Mouse (Mus musculus) layer of hippocampus, postnatal 36 days (tissue): ENCODE results near the gene Pgbd5. TPM values are rescaled to one million over a fixed set of nuclear protein-coding genes. Genes with fewer than 3 reads are reported as not detected.

Source experiments
- DNase-seq, 2 experiments: peaks; one replicate each; pipeline ENCODE4 v3.0.0; 2022
- total RNA-seq, 2 experiments: library from RNA; stranded (reverse); gene quantifications; 2 replicates each; pipeline ENCODE4 v1.2.3; 2021

The Pgbd5 gene
- total RNA-seq, 2 experiments from 2014 or later = 263 to 289 TPM

DNA sequence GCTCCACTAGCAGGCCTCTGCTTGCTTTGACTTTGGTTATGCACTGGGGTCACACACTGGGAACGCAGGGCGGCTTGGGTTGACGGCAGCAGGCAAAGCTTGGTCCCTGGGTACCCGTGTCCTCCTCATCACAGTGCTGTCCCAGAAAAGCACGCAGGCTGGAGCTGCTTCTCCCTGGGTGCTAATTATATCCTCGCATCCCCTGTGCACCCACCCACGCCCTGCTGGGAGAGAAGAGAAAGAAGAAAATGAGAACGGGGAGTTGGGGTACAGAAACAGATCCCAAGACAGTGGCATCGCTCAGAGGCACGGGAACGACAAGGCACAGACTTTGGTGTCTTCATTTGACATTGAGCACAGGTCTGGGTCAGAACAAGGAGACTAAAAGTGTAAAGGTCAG, 50.0 kb downstream of the Pgbd5 start:
- peak; percentile 67 to 76 for DNase-seq

DNA sequence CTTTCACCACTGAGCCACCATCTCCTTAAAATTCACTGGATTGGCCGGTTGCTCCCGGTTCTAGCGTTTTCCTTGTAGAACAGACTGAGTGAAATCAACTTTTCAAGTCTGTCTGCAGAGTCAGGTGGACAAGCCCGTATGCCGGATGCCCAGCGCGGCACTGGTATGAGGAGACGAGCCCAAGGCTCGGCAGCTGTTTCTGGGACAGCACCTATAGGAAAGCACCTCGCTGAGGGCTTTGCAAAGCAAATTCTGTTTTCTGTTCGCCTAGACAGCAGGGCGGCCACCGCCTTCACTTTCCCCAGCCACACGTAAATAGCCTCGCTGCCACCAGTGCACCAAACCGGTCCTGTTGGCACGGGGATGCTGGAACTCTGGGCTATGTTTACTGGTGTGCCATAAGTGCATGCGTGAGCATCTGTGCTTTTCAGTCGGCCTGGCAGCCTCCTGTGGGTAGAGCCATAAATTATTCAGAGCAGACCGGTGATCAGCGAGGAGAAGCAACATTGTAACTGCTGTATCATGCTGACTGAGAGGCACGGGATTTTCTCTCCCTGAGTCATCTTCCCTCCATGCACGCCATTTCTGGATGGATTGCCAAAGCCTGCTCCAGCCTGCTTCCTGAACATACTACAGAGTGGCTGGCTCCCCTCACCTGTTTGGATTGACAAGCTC, 53.1 kb downstream of the Pgbd5 start:
- DNase-seq = peak; percentile 69 to 71

DNA sequence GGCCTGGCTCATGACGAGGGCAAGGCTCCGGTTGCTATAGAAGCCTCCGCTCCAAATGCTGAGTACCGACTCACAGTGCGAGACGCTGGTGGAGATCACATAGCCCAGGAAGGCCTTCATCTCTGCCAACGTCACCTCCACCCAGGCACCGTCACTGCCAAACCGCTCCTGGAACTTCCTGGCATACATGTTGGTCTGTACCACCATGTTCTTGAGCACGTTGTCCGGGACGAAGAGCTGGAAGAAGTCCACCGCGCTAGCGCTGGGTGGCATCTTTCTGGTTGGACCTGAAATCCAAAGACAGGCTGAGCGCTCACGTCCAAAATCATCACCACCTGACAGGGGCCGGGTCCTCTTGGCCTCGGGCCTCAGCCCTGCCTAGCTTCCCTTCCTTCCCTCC, 55.1 kb downstream of the Pgbd5 start:
- no peak for DNase-seq

DNA sequence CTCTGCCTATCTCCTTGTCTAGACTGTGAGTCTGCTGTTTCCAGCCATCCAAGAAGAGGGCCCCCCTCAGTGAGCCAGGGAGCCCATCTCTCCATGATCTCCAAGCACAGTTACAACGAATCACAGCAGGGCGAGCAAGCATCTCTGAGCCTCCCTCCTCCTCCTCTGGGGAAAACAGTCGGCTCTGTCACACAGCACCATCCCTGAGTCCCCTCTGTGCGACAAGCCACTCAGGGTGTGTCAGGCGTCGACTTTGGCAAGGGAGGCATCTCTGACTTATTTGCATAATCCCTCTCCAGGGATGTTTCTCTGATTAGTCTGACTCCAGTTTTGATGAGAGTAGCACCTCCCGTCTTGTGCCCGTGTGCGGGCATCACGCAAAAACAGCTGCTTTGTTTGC, 57.2 kb downstream of the Pgbd5 start:
- no peak for DNase-seq

DNA sequence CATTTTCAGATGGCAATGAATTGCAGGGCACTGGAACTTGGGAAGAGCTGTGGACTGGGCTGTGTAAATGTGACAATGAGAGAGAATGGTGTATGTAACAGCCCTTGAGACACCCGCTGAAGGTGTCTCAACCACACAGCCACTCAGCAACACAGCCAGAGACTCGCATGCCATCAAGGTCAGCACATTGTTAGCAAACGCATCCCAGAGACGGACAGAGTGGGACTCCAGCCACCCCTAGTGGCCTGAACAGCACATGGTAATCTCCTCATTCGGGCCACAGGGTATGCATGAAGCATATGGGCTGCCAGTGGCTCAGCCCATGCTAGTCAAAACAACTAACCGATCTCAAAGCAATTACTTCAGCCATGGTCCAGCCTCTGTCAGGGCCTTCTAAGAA, 60.2 kb downstream of the Pgbd5 start:
- no peak for DNase-seq

DNA sequence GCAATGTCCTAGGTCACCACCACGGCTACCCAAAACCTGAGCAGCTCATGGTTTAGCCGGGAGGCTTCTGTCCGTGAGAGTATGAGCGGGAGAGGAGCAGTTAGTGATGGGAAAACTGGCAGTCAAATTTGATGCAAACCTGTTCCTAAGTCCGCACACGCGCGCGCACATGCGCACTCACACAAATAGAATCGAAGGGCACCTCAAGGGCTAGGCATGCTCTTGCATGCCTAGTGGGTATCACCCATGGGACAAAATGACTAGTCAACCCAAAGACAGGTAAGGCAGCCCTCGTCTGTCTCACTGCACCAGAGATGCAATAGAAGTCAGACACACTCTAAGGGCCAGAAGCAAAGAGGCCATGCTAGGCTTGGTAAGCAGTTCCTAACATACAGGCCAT, 63.1 kb downstream of the Pgbd5 start:
- DNase-seq = no peak

DNA sequence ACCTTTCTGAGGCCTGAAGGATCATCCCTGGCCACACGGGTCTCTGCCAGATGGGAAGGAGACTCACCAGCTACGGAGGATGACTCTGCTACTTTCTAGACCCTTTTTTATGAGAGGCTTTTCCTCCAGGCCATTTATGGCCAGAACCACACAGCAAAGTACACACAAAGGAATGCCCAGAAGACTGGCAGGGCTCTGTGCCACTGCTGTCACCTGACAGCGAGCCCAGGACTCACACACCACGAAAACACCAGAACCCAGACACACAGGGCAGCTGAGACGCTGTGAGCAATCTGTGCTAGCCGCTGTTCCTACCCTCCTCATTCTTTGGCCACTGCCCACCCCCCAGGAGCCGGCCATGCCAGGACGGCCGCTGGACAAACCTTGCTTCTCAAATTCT, 63.7 kb downstream of the Pgbd5 start:
- DNase-seq = no peak

DNA sequence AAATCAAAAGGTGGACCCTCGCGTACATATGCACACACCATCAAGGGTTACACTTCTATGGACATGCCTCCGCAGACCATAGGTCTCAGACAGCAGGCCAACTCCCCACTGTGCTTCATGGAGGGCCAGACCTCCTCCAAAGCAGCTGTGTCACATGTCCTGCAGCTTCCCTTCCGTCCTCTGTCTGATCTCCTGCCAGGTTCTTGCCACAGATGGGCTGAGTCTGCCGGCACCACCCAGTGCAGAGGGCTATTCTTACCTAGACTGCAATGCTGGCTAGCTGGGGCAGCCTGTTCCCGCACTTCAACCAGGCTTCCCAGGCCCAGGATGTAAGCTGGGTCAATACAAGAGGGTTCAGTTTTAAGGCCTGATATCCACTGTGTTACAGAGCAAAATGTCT, 64.3 kb downstream of the Pgbd5 start:
- no peak for DNase-seq

DNA sequence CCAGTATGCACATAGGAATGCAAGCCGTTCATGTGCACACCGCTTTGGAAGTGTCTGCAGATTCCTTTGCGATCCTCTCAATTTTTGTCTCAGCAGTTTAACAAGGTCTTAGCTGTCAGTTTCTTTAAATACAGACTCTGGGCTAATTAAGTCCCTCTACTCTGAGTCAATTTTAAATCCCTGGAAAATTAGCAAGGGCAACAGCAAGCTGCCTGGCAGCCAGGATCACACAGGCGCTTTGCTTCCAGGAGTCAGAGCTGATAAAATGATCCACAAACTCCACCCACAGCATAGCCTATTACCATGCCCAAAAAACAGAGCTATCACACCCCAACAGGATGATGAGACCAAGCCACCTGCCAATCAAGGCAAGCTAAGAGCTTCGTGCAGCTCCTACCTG, 65.7 kb downstream of the Pgbd5 start:
- no peak for DNase-seq

DNA sequence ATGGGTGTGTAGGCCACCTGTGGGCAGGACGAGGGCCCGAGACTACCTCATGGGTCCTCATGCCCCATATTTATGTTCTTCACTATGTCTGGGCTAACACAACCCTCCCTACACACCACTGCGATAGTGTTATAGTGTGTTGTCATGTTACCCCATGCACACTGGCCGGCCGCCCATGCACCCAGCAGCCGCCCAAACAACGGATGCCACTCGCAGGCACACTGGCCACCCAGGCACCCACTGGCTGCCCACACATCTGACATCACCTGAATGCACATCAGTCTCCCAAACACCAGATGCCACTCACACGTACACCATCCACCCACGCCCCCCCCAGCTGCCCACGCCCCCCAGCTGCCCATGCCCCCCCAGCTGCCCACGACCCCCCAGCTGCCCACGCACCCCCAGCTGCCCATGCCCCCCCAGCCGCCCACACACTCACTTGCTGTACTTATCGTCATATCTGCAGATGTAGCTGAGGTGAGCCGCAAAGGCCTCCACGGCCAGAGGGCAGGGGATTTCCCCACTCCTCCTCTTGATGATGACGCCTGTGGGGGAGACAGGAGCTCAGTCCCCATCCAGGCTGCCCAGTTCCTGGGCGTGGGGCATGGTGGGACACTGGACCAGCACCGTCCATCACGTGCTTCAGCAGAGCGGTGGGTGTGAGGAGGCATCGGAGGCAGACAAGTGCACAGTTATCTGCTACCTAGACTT, 67.9 kb downstream of the Pgbd5 start:
- DNase-seq = no peak

DNA sequence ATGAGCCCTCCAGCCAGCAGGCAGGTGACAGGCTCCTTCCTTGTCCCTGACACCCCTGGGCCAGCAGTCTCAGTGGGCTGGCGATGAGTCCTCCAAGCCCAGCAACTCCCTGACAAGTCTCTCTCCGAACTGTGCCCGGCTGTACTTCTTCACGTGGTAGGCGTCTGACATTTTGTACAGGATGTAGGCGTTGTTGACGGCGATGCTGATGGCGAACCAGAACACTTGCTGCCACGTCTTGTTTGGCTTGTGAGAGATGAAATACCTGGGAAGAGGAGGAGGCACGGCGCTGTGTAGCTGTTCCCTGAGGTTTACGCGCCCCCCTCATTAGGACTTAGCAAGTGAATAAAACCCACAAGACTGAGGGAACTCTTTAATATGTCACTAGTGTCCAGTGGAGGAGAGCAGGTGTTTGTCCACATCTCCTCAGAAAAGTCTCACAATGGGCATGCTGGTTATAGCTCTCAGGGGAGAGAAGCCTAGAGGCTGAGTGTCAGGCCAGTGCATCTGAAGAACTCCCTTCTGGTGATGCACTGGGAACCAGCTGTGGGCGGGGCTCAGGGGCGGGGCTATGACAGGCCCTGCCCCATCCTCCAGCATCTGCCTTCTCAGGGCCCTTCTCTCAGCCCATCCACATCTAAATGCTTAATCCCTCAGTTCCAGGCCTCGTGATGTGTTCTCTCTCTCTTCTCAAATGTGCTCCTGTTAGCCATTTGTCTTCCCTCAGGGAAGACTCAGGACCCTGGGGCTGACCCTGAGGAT, 68.9 kb downstream of the Pgbd5 start:
- DNase-seq = no peak

DNA sequence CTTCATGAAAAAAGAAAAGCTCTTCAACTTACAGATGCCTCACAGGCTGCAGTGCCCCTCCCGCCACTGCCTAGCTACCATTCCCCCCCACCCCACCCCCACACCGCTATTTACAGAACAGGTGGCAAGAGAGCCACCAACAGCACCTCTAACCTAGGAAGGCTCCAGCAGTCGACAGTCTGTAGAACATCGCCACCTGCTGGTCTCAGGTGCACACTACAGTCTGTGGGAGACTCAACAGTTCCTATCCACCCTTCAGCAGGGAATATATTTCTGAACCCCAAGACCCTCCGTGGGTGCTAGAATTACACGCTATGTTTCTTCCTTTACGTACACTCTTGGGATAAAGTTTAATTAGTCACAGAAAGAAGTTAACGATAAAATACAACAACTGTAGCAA, 71.2 kb downstream of the Pgbd5 start:
- DNase-seq = no peak

DNA sequence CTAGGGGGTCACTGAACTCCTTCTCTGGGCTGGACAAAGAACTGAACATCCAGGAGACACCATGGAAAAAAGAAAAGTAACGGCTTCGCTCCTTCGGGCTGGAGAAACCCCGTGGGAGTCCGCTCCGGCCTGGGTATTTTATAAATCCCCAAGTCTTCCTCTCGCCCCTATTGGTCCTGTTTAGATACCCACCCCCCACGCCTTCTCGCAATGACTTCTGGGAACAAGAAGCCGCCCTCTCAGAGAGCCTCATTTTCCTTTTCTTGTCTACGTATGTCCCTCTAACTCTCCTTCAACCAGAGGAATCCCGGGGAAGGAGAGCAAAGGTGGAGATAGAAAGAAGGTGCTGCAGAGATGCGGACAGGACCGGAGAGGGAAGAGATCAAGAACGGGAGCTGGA, 76.1 kb downstream of the Pgbd5 start:
- no peak for DNase-seq

DNA sequence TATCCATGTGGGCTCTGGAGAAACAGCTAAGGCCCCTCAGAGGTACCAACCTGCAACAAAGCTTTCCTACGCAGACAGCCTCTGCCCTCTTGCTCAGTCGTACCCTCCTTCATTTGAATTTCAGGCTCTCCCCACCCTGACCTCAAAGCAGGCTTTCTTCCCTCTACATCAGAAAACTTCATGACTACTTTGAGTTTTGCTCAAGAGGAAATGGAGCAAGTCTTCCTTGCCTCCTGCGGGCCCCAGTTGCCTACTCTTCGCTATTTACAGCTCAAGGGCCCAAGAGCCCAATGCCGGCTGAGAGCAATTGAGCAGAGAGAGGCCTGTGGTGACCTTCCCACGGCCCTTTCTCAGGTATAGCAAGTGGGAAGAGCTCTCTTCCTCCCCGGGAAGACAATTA, 76.9 kb downstream of the Pgbd5 start:
- DNase-seq = no peak

DNA sequence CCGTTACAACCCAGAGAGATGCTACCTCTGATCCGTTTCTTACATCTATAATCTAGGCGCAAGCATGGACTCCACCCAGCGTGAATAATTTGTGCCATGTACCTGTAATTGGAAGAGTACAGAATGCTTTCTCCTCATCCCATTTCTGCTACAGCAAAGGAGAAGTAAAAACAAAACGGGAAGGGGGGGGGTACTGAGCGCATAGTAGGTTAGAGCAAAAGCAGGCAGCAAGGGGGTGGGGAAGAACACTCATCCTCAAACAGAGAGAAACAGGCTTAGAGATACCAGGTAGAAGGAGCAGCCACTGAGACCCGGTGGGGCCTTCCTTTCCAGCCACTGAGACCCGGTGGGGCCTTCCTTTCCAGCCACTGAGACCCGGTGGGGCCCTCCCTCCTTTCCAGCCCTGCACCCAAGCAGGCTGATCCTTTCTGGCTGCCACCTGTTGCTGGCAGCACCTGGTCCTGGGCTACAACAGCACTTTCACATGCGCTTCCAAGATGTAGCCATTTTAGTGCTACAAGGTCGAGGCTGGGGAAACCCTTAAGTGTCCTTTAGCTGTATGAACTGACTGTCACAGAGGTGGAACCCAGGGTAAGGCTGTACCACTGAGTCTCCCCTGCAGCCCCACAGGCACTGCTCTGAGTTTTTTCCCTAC, 77.6 kb downstream of the Pgbd5 start:
- DNase-seq = no peak

DNA sequence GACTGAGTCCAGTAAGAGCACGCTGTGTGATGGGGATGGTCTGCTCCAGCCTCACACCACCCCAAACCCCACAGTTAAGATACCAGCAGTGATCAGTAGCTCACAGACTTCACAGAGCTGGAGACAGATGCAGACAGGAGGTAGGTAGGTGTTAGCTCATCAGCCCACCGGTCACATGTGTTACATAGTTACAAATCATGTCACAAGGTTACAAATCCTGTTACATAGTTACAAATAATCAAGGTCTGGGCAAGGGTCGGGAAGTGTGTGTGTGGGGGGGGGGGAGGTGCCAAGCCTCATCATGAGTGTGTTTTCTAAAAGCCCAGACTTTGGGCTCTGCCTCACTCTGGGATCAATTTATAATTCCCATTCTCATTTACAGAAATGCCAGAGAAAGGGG, 78.5 kb downstream of the Pgbd5 start:
- no peak for DNase-seq

DNA sequence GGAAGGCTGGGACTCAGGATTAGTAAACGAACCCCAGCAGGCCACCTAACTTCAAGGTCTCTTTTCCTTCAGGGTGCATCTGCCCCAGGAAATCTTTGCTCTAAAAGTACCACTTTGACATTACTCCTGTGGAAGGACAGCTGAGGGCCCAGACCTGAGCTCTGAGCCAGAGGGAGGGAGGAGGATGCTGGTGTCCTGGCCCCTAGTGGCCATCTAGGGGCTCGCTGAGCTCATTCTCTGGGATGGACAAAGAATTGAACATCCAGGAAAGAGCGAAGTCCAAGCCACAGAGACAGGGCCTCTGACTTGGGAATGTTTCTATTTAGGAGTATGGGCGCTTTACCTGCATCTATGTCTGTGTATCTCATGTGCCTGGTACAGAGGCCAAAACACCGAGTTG, 87.8 kb downstream of the Pgbd5 start:
- DNase-seq = no peak

DNA sequence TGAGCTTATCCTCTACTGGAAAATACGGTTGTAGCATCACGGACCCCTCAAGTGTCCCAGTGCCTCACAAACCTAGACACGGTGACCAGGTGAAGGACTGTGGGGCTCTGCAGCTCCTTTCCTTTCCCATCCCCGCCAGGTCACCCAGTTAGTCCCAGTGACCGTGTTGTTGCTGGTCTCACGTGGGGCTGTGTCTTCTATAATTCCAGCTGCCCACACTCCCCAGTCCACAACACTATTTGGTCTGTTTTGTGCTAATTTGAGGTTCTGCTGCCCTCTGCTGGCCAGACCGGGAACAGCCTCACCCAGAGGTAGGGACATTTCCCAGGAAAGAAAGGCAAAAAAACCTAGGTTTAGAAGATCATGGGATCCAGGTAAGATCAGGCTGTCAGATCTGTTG, 89.8 kb downstream of the Pgbd5 start:
- DNase-seq = peak; percentile 82

DNA sequence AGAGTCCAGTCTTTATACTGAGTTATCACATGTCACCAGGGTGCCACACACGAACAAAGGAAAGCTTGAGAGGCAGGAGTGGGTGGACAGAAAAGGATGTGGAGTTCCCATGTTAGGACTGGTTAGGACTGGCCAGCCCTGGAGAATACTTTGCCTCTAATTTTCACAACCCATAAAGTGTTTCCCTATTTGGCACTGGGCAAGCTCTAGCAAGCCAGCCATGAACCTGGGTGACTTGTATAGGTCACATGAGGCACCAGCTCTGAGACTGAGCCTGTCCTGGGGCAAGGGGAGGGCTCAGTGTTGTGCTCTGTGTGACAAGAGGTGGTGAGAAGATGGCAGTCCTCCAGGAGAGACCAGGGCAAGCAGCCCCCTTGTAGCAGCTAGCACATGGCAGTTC, 91.4 kb downstream of the Pgbd5 start:
- no peak for DNase-seq

DNA sequence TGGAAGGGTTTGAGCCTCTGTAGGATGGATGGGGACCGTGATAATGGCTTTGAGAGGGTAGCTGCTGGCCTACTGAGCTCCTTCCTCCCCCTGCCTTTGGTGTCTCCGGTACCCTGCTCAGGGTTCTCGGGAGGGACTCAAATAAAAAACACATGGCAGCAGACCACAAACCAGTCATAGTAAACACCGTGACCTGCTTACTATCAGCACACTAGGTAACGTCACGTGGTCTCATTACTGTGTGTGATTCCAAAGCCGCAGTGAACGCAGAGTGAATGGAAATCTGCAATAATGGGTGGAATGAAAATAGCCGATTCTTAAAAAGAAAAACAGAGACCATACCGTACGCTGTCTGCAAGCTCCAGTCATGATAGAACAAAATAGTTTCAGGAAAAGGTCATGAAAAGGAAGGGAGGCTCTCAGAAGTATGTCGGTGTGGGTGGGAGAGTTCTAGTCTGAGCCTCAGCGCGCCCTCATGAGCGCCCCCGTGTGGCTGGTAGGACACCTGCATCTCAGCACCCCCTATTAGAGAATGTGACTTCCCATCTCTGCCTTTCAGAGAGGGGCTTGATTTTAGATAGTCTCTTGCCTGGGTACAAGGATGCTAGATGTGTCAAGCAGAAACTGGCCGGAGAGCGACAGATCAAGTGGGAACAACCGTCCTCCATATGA, 92.5 kb downstream of the Pgbd5 start:
- DNase-seq = peak in 1 of 2 experiments; percentile 56

DNA sequence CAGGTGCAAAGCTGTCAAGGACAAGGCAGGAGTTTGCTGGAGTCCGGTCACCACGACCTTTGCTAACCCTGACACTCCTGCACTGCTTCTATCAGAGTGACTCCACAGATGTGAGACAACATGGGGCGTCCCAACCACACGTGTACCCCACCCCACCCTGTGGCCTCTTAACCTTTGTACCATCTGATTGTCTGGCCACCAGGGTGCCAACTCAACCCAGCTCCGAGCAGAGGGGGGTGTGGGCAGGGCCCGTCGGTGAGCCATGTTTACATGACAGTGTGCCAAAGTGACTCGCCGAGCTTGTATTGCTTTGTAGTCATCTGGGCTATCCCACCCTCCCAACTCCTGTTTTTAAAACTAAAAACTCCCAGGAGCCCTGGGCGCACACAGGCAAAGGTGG, 94.4 kb downstream of the Pgbd5 start:
- DNase-seq = no peak

DNA sequence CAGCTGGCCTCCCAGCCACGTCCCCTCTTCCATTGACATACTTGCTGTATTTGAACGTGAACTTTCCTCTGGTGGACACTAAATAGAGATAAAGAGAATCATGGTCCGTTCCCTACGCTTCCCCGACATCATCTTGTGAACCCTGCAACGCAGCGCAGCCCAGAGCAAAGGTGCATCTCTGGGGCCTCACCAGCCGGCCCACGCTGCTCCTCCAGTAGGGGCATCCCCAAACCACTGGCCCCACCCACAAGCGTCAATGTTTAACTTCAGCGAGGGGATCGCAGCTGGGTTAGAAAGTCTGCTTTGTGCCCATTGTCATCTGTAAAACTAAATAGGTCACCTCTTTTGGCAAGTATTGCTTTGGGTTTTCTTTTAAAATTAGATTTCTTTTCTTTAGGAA, 95.5 kb downstream of the Pgbd5 start:
- no peak for DNase-seq

DNA sequence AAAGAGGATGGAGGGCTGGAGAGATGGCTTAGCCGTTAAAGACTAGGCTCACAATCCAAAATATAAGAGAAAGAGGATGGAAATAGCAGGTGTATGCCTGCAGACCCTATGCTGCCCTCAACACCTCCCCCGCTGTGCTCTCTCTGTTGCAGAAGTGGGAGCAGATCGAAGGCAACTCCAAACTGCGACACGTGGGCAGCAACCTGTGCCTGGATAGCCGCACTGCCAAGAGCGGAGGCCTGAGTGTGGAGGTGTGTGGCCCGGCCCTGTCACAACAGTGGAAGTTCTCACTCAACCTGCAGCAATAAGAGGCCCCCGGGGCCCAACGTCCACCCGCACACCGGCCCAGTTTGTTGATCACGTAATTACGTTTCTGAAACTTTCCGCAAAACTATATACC, 96.3 kb downstream of the Pgbd5 start:
- DNase-seq = no peak
